Mouse (Mus musculus): ENCODE results near the gene Gzmm.

Gzmm gene

DNA sequence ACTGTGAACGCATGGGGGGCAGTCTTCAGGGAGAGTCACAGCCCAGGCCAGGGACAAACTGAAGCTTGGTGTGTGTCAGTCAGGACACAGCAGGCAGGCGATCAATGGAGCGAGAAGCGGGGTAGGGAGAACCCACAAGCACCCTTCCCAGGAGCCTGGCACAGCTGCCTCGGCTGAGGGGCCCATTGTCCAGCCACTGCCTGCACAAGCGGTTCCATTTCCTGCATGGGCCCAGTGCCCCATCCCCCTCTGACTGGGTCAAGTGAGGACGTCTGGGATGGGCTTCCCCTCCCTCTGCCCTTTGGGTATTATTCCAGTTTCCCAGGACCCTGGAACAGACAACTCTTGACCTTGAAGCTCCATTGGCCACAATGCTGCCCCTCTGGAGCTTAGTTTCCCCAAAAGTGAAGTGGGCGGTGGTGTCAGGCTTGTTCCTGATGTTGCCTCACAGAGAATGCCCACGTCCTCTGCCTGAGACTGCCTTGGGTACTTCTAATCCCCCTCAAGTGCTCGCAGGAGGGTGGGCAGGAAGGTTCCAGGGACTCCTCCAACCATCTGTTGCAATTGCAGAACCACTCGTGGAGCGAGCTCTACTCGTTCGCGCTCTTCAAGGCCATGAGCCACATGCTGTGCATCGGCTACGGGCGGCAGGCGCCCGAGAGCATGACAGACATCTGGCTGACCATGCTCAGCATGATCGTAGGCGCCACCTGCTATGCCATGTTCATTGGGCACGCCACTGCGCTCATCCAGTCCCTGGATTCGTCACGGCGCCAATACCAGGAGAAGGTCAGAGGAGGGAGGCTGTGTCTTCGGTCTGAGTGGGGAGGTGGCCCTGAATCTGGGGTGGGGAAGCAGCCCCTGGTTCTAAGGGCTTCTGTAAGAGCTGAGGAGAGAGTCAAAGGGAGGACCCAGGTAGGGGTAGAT is 39.8 kb downstream of the Gzmm start:
- DNase-seq (ENCODE audit: low spot score): no peak

DNA sequence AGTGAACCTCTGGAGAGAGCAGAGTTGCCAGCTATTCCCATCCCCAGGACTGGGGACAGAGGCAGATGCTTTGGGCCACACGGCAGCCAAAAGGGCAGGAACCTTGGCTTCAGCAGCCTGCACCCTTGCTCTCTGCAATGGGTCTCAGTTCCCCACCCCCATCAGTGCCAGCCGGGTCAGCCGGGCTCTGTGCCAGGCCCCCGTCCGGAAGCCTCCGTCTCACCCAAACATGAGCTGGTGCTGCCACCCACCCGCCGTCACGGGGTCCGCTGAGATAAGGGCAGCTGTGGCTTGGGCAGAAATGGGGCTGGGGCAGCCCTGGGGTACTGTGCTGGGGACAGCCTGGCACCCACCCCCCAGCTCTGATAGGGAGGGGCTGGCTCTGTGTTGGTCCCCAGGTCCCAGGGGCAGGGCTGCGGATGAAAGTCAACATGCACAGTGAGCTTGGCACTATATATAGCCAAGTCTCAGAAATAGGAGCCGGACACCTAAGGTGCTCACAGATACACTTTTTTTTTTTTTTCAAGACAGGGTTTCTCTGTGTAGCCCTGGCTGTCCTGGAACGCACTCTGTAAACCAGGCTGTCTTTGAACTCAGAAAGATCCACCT is 40.6 kb downstream of the Gzmm start:
- no peak for DNase-seq (ENCODE audit: low spot score)

DNA sequence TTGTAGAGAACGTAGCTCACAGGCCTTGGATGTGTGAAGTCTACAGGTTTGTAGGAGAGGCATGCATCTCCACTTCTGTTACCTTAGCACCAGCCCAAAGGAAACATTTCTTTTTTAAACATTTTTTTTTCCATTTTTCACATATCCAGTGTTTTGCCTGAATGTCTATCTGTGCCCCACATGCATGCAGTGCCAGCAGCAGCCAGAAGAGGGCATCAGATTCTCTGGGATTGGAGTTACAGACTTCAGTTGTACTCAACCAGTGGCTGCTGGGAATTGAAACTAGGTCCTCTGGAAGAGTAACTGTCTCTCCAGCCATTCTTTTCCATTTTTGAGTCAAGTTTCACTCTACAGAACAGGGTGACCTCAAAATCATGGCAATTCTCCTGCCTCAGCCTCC is 43.7 kb downstream of the Gzmm start:
- no peak for DNase-seq (ENCODE audit: low spot score)

DNA sequence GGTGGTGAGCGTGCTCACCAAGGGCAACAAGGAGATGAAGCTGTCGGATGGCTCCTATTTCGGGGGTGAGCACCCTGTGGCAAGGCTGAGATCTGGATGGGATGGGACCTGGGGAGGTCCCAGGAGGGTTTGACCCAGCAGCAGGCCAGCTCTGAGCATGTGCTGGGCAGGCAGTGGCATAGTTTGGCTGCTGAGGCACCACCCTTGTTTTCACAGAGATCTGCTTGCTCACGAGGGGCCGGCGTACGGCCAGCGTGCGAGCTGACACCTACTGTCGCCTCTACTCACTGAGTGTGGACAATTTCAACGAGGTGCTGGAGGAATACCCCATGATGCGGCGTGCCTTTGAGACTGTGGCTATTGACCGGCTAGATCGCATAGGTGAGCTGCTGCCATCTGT is 45.0 kb downstream of the Gzmm start:
- no peak for DNase-seq (ENCODE audit: low spot score)

DNA sequence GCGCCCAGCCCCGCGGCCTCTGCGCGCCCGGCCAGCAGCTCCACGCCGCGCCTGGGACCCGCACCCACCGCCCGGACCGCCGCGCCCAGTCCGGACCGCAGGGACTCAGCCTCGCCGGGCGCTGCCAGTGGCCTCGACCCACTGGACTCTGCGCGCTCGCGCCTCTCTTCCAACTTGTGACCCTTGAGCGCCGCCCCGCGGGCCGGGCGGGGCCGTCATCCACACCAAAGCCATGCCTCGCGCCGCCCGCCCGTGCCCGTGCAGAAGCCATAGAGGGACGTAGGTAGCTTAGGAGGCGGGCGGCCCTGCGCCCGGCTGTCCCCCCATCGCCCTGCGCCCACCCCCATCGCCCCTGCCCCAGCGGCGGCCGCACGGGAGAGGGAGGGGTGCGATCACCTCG is 46.5 kb downstream of the Gzmm start:
- DNase-seq (ENCODE audit: low spot score): no peak

DNA sequence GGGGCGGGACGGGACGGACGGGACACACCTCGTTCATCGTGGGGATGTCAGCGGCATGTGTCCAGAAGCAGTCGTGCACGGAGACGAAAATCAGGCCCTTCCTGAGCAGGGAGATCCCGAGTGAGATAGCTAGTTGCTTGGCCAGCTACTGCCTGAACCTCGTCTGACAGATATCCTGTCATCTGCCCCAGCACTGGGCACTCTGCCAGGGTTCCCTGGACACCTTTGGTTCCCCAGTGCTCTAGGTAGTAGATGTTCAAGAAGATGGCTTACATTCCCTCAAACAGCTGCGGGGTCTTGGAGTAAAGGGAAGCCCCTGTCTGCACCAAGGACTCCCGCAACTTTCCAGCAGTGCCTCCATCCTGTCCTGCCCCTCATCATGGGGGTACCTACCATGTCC is 47.9 kb downstream of the Gzmm start:
- DNase-seq (ENCODE audit: low spot score): no peak

DNA sequence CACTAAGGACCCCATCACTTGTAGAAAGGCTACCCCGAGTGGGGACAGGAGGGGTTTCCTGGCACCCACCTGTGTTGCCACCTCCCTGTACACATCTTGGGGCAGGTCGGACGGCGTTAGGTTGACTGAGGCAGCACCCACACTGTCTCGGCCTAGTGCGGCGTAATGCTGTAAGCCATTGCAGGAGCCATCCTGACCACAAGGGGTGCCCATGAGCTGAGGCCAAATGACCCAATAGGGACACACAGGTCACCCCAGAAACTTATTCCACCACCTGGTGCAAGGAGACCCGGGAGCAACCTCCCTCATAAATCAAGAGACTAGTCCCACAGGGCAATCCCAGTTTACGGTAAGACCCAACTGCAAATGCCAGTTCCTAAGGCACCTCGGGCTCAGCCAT is 49.4 kb downstream of the Gzmm start:
- no peak for DNase-seq (ENCODE audit: low spot score)

DNA sequence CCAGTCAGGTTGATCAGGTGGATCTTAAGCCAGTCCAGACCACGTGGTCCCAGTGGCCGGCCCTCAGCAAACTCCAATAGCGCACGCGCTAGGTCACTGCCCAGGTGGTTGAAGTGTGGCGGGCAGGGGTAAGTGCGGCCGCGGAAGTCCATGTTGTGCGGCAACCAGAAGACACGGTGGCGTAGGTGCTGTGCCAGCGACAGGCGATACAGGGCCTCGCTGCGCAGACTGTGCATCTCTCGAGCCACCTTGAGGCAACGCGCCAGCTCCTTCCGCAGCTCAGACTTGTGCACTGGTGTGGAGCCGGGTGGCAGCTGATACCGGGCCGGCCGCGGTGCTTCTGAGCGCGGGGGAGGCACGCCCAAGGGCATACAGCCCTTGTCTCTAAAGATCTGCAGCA is 50.4 kb downstream of the Gzmm start:
- DNase-seq (ENCODE audit: low spot score): no peak

DNA sequence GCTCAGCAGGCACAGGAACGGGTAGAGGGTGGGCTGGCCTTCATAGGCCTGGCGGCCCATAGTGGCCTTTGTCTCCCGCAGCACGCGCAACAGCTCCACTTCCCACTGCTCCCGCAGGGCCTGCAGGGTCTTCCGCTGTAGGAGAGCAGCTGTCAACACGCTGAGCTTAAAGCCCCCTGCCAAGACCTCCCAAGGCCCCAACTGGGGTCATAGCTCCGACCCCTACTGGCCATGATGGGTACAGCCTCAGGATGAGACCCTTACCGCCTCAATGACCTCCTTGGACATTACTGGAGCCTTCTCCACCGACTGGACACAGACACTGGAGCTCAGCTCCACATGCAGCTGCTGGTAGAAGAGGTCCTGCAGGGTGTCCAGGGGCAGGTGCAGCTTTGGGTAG is 52.0 kb downstream of the Gzmm start:
- no peak for DNase-seq (ENCODE audit: low spot score)

DNA sequence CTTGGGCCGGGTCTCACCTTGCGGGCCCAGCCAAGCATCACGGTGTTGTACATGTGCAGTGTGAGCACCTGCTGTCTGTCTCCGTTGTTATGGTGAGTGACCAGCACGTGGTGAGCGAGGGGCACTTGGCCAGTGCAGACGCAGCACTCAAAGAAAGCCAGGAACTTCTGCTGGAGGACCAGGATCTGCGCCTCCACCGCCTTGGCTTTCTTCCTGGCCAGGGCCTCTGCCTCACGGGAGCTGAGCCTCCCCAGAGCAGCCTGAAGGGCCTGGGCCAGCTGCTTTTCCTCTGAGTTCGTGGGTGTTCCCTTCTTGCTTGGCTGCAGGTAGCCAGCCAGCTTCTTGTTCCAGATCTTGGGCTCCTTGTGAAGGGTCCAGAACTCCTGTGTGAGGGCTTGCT is 54.3 kb downstream of the Gzmm start:
- DNase-seq (ENCODE audit: low spot score): no peak

DNA sequence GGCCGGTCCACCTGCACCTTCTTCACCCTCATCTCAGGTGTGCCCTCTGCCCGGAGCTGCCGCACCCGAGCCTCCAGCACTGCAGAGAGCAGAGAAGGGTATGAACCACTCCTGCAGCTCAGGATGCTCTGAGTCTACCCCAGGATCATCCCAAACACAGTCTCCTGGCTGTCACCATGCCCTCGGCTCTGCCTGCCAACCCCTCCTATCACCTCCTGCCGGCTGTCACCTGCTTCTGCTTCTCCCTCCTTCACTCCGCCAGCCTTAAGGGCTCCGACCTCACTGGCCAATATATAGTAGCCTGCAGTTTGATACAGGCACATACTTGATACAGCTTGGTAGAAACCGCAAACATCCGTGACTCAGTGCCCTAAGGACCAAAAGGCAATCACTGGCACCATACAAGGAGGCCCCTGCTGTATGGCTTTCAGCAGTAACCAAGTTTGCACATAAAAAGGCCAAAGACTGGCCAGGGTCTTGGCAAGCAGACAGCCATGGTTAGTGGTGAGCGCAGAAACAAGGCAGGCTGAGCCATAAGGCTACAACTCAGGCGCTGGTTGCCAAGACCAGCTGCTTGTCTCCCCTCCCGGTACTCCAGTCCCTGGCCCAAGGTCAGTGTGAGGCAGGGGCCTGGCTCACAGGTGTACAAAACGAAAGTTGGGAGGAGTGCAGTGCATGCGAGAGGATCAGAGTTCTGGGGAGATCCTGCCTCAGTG is 55.0 kb downstream of the Gzmm start:
- DNase-seq (ENCODE audit: low spot score): no peak
